Mouse (Mus musculus) retina, adult 2 months (tissue): ENCODE results near the gene Slc22a22.

Source experiments
- DNase-seq: peaks from one replicate; pipeline ENCODE4 v3.0.0-alpha.2; 2012; ENCODE audit warnings: low read depth, low spot score

The Slc22a22 gene

GRCm38 (mm10) chr15:57477525-57477924 lies at the start of gene Slc22a22:
Gene Slc22a22 (minus strand): TSS chr15:57477625.
- no peak for DNase-seq

GRCm38 (mm10) chr15:57523510-57524298 lies 46.3 kb upstream of the Slc22a22 start:
- no peak for DNase-seq

GRCm38 (mm10) chr15:57522160-57522559 lies 44.7 kb upstream of the Slc22a22 start:
- DNase-seq = no peak

- no peak for DNase-seq
These were observed 32.1 kb upstream of the Slc22a22 start for GRCm38 (mm10) chr15:57509185-57510172.

- peak; percentile 37 for DNase-seq
These were observed 31.1 kb upstream of the Slc22a22 start for GRCm38 (mm10) chr15:57508242-57509184.

- DNase-seq = no peak
These were observed 26.8 kb upstream of the Slc22a22 start for GRCm38 (mm10) chr15:57504126-57504705.

- DNase-seq = no peak
These were observed 26.2 kb upstream of the Slc22a22 start for GRCm38 (mm10) chr15:57503656-57504055.

- no peak for DNase-seq
These were observed 24.1 kb upstream of the Slc22a22 start for GRCm38 (mm10) chr15:57501559-57501958.

GRCm38 (mm10) chr15:57496106-57496505 lies 18.7 kb upstream of the Slc22a22 start:
- no peak for DNase-seq

- no peak for DNase-seq
These were observed 5.1 kb upstream of the Slc22a22 start for GRCm38 (mm10) chr15:57482509-57482908.

GRCm38 (mm10) chr15:57471648-57472047 lies 5.8 kb downstream of the Slc22a22 start:
- no peak for DNase-seq

- no peak for DNase-seq
These were observed 11.4 kb downstream of the Slc22a22 start for GRCm38 (mm10) chr15:57465996-57466395.

- no peak for DNase-seq
These were observed 12.4 kb downstream of the Slc22a22 start for GRCm38 (mm10) chr15:57465061-57465460.

- no peak for DNase-seq
These were observed 13.4 kb downstream of the Slc22a22 start for GRCm38 (mm10) chr15:57464066-57464465.

GRCm38 (mm10) chr15:57461284-57461683 lies 16.1 kb downstream of the Slc22a22 start:
- no peak for DNase-seq

- DNase-seq = no peak
These were observed 20.1 kb downstream of the Slc22a22 start for GRCm38 (mm10) chr15:57457374-57457773.

- no peak for DNase-seq
These were observed 42.6 kb downstream of the Slc22a22 start for GRCm38 (mm10) chr15:57434710-57435404.

GRCm38 (mm10) chr15:57408498-57408897 lies 68.9 kb downstream of the Slc22a22 start:
- DNase-seq = no peak

- DNase-seq = no peak
These were observed 78.8 kb downstream of the Slc22a22 start for GRCm38 (mm10) chr15:57398439-57399148.

GRCm38 (mm10) chr15:57394053-57394452 lies 83.4 kb downstream of the Slc22a22 start:
- DNase-seq = no peak
